Mouse (Mus musculus) small intestine, adult 2 months (tissue): ENCODE data around the gene Pfkfb3.

Experiments used
- CTCF ChIP-seq: fragments of 200-500 bp; IDR thresholded peaks from 2 replicates; pipeline ENCODE4 v1.5.1; 2012; ENCODE audit warnings: low read depth, mild to moderate bottlenecking, control low read depth, inconsistent platforms, low read length, moderate library complexity, mixed read lengths; ENCODE audit not compliant: insufficient replicate concordance, insufficient read length; ENCODE audit errors: extremely low read depth
- POLR2A ChIP-seq: fragments of 200-500 bp; IDR thresholded peaks from 2 replicates; pipeline ENCODE4 v1.6.1; 2012; ENCODE audit warnings: low read depth, mild to moderate bottlenecking, control low read depth, inconsistent platforms, low read length, moderate library complexity

DNA sequence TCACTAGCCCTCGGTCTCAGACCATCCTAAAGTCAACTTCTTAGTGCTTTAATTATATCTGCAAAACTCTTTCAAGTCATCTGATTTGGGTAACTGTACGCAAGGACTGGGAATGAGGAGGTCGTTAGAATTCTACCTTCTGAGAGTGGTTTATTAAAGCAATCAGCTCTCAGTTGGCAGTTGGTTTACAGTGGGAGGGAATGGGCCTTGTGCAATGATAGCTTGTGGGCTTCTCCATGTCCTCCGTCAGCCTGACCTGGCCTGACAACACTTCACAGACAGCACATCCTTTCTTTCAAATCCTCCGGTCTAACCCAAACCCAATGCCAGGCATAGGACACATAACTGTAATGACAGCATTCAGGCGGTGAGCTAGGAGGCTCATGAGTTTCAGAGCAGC is 10.9 kb upstream of the Pfkfb3 start:
- no peak for TF ChIP-seq POLR2A
- no peak for TF ChIP-seq CTCF
